ENCODE assay signal across 28 mouse cellular contexts in the genomic region with DNA sequence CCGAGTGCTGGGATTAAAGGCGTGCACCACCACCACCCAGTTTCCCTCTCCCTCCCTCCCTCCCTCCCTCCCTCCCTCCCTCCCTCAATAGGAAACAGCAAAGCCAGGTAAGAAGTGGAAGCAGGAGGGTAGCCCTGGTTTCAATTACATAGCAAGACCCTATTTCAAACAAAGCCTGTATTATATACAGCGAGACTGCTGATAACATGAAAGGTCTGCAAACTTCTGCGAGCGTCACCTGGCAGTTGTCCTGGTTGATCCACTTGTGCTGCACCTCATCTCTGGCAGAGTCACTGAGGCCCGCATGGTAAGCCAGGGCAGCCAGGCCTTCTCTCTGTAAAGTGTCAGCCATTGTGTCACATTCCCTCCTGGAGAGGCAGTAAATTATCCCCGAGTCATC. TPM values are rescaled to one million over a fixed set of nuclear protein-coding genes. Genes with fewer than 3 reads are reported as not detected.
DNase-seq lines count a peak whose midpoint lies in the region; ATAC-seq lines count a peak whose summit lies in the region.
"Had no signal": no experiment of that assay in that cellular context is flagged by ENCODE, and none has a peak within 500 bp of the region (broad histone marks: within the 10 kb centered on the region; RNA-seq: fewer than 3 reads in every experiment).

No protein-coding gene starts in this region.

- no peaks in the 10 kb centered on the region for H3K27me3 ChIP-seq in lung, embryonic 16.5 days (ENCODE audit: control insufficient read depth, insufficient read depth, low read depth, low read length)
- H3K27me3 ChIP-seq in embryonic facial prominence, embryonic 12.5 days: no peaks in the 10 kb centered on the region
- H3K27me3 ChIP-seq in limb, embryonic 11.5 days (ENCODE audit: control insufficient read depth, insufficient read depth, low read length): no peaks in the 10 kb centered on the region
- no peaks in the 10 kb centered on the region for H3K27me3 ChIP-seq in hindbrain, embryonic 16.5 days (replicated peaks; ENCODE audit: control insufficient read depth, insufficient read depth, low read length)
- H3K27me3 ChIP-seq: forebrain, embryonic 15.5 days; heart, embryonic 15.5 days; intestine, embryonic 15.5 days; limb, embryonic 15.5 days; liver, embryonic 13.5 days; midbrain, embryonic 13.5 days had no signal

- ATAC-seq in lung, embryonic 16.5 days (ENCODE audit: low read depth): peak; percentile 66; the same call in 1 of the 2 replicates
- ATAC-seq in embryonic facial prominence, embryonic 12.5 days (ENCODE audit: insufficient number of reproducible peaks, insufficient read depth, low FRiP score, low TSS enrichment): no peak
- peak; percentile 84 for ATAC-seq in limb, embryonic 11.5 days (ENCODE audit: insufficient number of reproducible peaks, low FRiP score, low TSS enrichment, low read depth)
- no peak for ATAC-seq in hindbrain, embryonic 16.5 days
- ATAC-seq: forebrain, embryonic 15.5 days; hindbrain, postnatal 0 days; intestine, embryonic 15.5 days; midbrain, embryonic 13.5 days had no signal

- no peak overlapping the region for H3K9ac ChIP-seq in lung, embryonic 16.5 days (ENCODE audit: low read length)
- no peak overlapping the region for H3K9ac ChIP-seq in embryonic facial prominence, embryonic 12.5 days
- no peak overlapping the region for H3K9ac ChIP-seq in limb, embryonic 11.5 days (ENCODE audit: low read length)
- H3K9ac ChIP-seq in hindbrain, embryonic 16.5 days (ENCODE audit: low read depth, low read length): no peak overlapping the region
- H3K9ac ChIP-seq: forebrain, embryonic 15.5 days; heart, embryonic 15.5 days; intestine, embryonic 15.5 days; limb, embryonic 15.5 days; liver, embryonic 13.5 days; midbrain, embryonic 13.5 days had no signal

- H3K9me3 ChIP-seq in lung, embryonic 16.5 days (ENCODE audit: control insufficient read depth, low read length): no peaks in the 10 kb centered on the region
- no peaks in the 10 kb centered on the region for H3K9me3 ChIP-seq in embryonic facial prominence, embryonic 12.5 days
- H3K9me3 ChIP-seq in limb, embryonic 11.5 days (ENCODE audit: control insufficient read depth, low read length): no peaks in the 10 kb centered on the region
- H3K9me3 ChIP-seq in hindbrain, embryonic 16.5 days (ENCODE audit: control insufficient read depth, low read length): no peaks in the 10 kb centered on the region
- H3K9me3 ChIP-seq: forebrain, embryonic 10.5 days; forebrain, embryonic 15.5 days; heart, embryonic 15.5 days; intestine, embryonic 15.5 days; limb, embryonic 15.5 days; liver, embryonic 13.5 days; midbrain, embryonic 13.5 days had no signal

- no peak overlapping the region for H3K4me3 ChIP-seq in lung, embryonic 16.5 days (ENCODE audit: low read length)
- H3K4me3 ChIP-seq in embryonic facial prominence, embryonic 12.5 days: no peak overlapping the region
- H3K4me3 ChIP-seq in limb, embryonic 11.5 days (ENCODE audit: low read depth, low read length): no peak overlapping the region
- H3K4me3 ChIP-seq in hindbrain, embryonic 16.5 days (ENCODE audit: low read length): no peak overlapping the region
- H3K4me3 ChIP-seq: forebrain, embryonic 10.5 days; forebrain, embryonic 15.5 days; heart, embryonic 15.5 days; intestine, embryonic 15.5 days; limb, embryonic 15.5 days; liver, embryonic 13.5 days; midbrain, embryonic 13.5 days had no signal

- H3K4me2 ChIP-seq in lung, embryonic 16.5 days (ENCODE audit: low read depth, low read length): no peak overlapping the region
- no peak overlapping the region for H3K4me2 ChIP-seq in embryonic facial prominence, embryonic 12.5 days (replicated peaks)
- no peak overlapping the region for H3K4me2 ChIP-seq in limb, embryonic 11.5 days (ENCODE audit: low read depth, severe bottlenecking)
- H3K4me2 ChIP-seq in hindbrain, embryonic 16.5 days (ENCODE audit: low read length): no peak overlapping the region
- H3K4me2 ChIP-seq: forebrain, embryonic 15.5 days; heart, embryonic 15.5 days; intestine, embryonic 15.5 days; limb, embryonic 15.5 days; liver, embryonic 13.5 days; midbrain, embryonic 13.5 days had no signal

- peaks cover 3% of the 10 kb centered on the region; the same call in 1 of the 2 replicates for H3K36me3 ChIP-seq in lung, embryonic 16.5 days (ENCODE audit: control insufficient read depth, insufficient read depth, low read length)
- H3K36me3 ChIP-seq in embryonic facial prominence, embryonic 12.5 days: peaks cover 18% of the 10 kb centered on the region
- peaks cover 2% of the 10 kb centered on the region; the same call in 1 of the 2 replicates for H3K36me3 ChIP-seq in limb, embryonic 11.5 days (ENCODE audit: control insufficient read depth, insufficient read depth, low read length)
- no peaks in the 10 kb centered on the region for H3K36me3 ChIP-seq in hindbrain, embryonic 16.5 days (ENCODE audit: control insufficient read depth, insufficient read depth, low read length)
- H3K36me3 ChIP-seq: forebrain, embryonic 15.5 days had no signal

- no peaks in the 10 kb centered on the region for H3K4me1 ChIP-seq in lung, embryonic 16.5 days (replicated peaks; ENCODE audit: control insufficient read depth, insufficient read depth, low read length)
- H3K4me1 ChIP-seq in embryonic facial prominence, embryonic 12.5 days: 0 out of 2 replicates have a peak, but pooled peaks cover 4% of the 10 kb centered on the region
- no peaks in the 10 kb centered on the region for H3K4me1 ChIP-seq in limb, embryonic 11.5 days (ENCODE audit: control insufficient read depth, insufficient read depth, low read length)
- no peaks in the 10 kb centered on the region for H3K4me1 ChIP-seq in hindbrain, embryonic 16.5 days (ENCODE audit: control insufficient read depth, insufficient read depth, low read depth, low read length)
- H3K4me1 ChIP-seq: forebrain, embryonic 10.5 days; forebrain, embryonic 15.5 days; heart, embryonic 15.5 days; intestine, embryonic 15.5 days; limb, embryonic 15.5 days; liver, embryonic 13.5 days; midbrain, embryonic 13.5 days had no signal

- H3K27ac ChIP-seq in lung, embryonic 16.5 days (ENCODE audit: low read length): no peak overlapping the region
- peak overlapping the region; percentile 77 for H3K27ac ChIP-seq in embryonic facial prominence, embryonic 12.5 days
- H3K27ac ChIP-seq in limb, embryonic 11.5 days (replicated peaks; ENCODE audit: low read depth, low read length): peak overlapping the region; percentile 43
- no peak overlapping the region for H3K27ac ChIP-seq in hindbrain, embryonic 16.5 days (ENCODE audit: low read depth, low read length)
- H3K27ac ChIP-seq: forebrain, embryonic 10.5 days; forebrain, embryonic 15.5 days; heart, embryonic 15.5 days; hindbrain, postnatal 0 days; intestine, embryonic 15.5 days; limb, embryonic 15.5 days; liver, embryonic 13.5 days; macrophage; midbrain, embryonic 13.5 days had no signal

- 55% methylated on average over 7 of the region's 7 CpGs for WGBS in lung, embryonic 16.5 days
- 33% methylated on average over 7 of the region's 7 CpGs for WGBS in embryonic facial prominence, embryonic 12.5 days
- 20% methylated on average over 7 of the region's 7 CpGs for WGBS in limb, embryonic 11.5 days
- 71% methylated on average over 7 of the region's 7 CpGs for whole genome bisulfite sequencing in hindbrain, embryonic 16.5 days

- no peak for DNase-seq in lung, postnatal 10 days
- DNase-seq in embryo, embryonic 11 days: peak; percentile 40
- peak; percentile 63 for DNase-seq in limb, embryonic 11.5 days (ENCODE audit: low spot score)
- no peak for DNase-seq in kidney, adult 9 months
- no peak for DNase-seq in frontal cortex, postnatal 14 days (ENCODE audit: low spot score in 2 of 2)
- DNase-seq: adrenal gland, adult 8-10 months; B cell, adult 2 months; cerebellum, adult 2 months; cerebellum, postnatal 14 days; gastrocnemius, postnatal 10 days; kidney, postnatal 14 days; liver, embryonic 13.5 days; lung, adult 18-20 months; retina, postnatal 1 day; right cerebral cortex, postnatal 14 days; spleen, adult 18-20 months; thymus, adult 2 months had no signal

RNA-seq across cellular contexts. Expression of gene Blm, which starts 54.8 kb away (rescaled TPM):
- 23.1 and 25.2 TPM in 2 replicates for polyA plus RNA-seq in lung, embryonic 16.5 days (2015; fragmentation: Nextera tagmentation; extraction: Ambion mirVana)
- polyA plus RNA-seq in embryonic facial prominence, embryonic 12.5 days (2016; fragmentation: Nextera tagmentation; extraction: Ambion mirVana): 36.2 and 37.6 TPM in 2 replicates
- 51.8 and 59.0 TPM in 2 replicates for polyA plus RNA-seq in limb, embryonic 11.5 days (2014; fragmentation: Nextera tagmentation; extraction: Ambion mirVana)
- 7.3 and 9.6 TPM in 2 replicates for polyA plus RNA-seq in hindbrain, embryonic 16.5 days (2015; fragmentation: Nextera tagmentation; extraction: Ambion mirVana)

Comparison
In these comparisons a context has a peak if more than half of its experiments do, and no peak if none do; other contexts are left out.
1. ATAC-seq: peak in lung, embryonic 16.5 days (single experiment) and limb, embryonic 11.5 days (single experiment); none in embryonic facial prominence, embryonic 12.5 days (single experiment) and hindbrain, embryonic 16.5 days (single experiment).
2. H3K27ac ChIP-seq: peak in embryonic facial prominence, embryonic 12.5 days (single experiment) and limb, embryonic 11.5 days (single experiment); none in lung, embryonic 16.5 days (single experiment) and hindbrain, embryonic 16.5 days (single experiment).
3. DNase-seq: peak in embryo, embryonic 11 days (single experiment) and limb, embryonic 11.5 days (single experiment); none in lung, postnatal 10 days (single experiment), kidney, adult 9 months (single experiment) and frontal cortex, postnatal 14 days (0 of 2).